Mouse (Mus musculus): ENCODE data around the gene Me1. TPM values are rescaled to one million over a fixed set of nuclear protein-coding genes. Genes with fewer than 3 reads are reported as not detected.

Me1 gene
- polyA plus RNA-seq, 1 experiment: 45.6 TPM

- no peaks in the 10 kb centered on the region for H3K4me1 ChIP-seq (ENCODE audit: control insufficient read depth, insufficient read depth, low read length)
- H3K27ac ChIP-seq (ENCODE audit: insufficient read depth, low read length): no peak overlapping the region
- H3K4me3 ChIP-seq (ENCODE audit: insufficient read depth, low read length): no peak overlapping the region
- TF ChIP-seq CTCF (IDR thresholded peaks at IDR 0.05; ENCODE audit: extremely low read depth, insufficient read depth, low read length): no peak
- no peak for TF ChIP-seq POLR2A (IDR thresholded peaks at IDR 0.05; ENCODE audit: extremely low read depth, insufficient read depth, low read length)
Measured at GRCm38 (mm10) chr9:86544559-86544958, 151.2 kb downstream of the Me1 start.

GRCm38 (mm10) chr9:86543451-86543850 is 152.3 kb downstream of the Me1 start:
- Histone ChIP-seq H3K4me1 (ENCODE audit: control insufficient read depth, insufficient read depth, low read length) (no peaks in the 10 kb centered on the region), H3K4me3 (ENCODE audit: insufficient read depth, low read length) (no peak overlapping the region), H3K27ac (ENCODE audit: insufficient read depth, low read length) (no peak overlapping the region)
- TF ChIP-seq CTCF (IDR thresholded peaks at IDR 0.05; ENCODE audit: extremely low read depth, insufficient read depth, low read length): no peak
- TF ChIP-seq POLR2A (IDR thresholded peaks at IDR 0.05; ENCODE audit: extremely low read depth, insufficient read depth, low read length): no peak

GRCm38 (mm10) chr9:86534071-86534470 is 161.7 kb downstream of the Me1 start:
- H3K27ac ChIP-seq (ENCODE audit: insufficient read depth, low read length): no peak overlapping the region
- H3K4me1 ChIP-seq (ENCODE audit: control insufficient read depth, insufficient read depth, low read length): no peaks in the 10 kb centered on the region
- H3K4me3 ChIP-seq (ENCODE audit: insufficient read depth, low read length): no peak overlapping the region
- TF ChIP-seq CTCF (IDR thresholded peaks at IDR 0.05; ENCODE audit: extremely low read depth, insufficient read depth, low read length): no peak
- TF ChIP-seq POLR2A (IDR thresholded peaks at IDR 0.05; ENCODE audit: extremely low read depth, insufficient read depth, low read length): no peak

Other genes starting within 250 kb of the Me1 start
- gene Ube2cbp, start 231.0 kb downstream of the Me1 start, polyA plus RNA-seq (2012; rRNA removed): 2.2 TPM in 2 replicates
- 37.6 and 41.4 TPM in 2 replicates for gene Dop1a, start 228.8 kb downstream of the Me1 start, polyA plus RNA-seq (2012; rRNA removed)
- 9.9 and 10.8 TPM in 2 replicates for gene Pgm3, start 124.1 kb downstream of the Me1 start, polyA plus RNA-seq (2012; rRNA removed)
- 24.2 and 26.1 TPM in 2 replicates for gene Rwdd2a, start 124.0 kb downstream of the Me1 start, polyA plus RNA-seq (2012; rRNA removed)
- 1.8 and 2.3 TPM in 2 replicates for gene Prss35, start 47.7 kb upstream of the Me1 start, polyA plus RNA-seq (2012; rRNA removed)
- 200 and 202 TPM in 2 replicates for gene Snap91, start 184.7 kb upstream of the Me1 start, polyA plus RNA-seq (2012; rRNA removed)